Mouse (Mus musculus) lung, adult 2 months (tissue): ENCODE data around the gene Alk. TPM values are rescaled to one million over a fixed set of nuclear protein-coding genes. Genes with fewer than 3 reads are reported as not detected.

Source experiments
- DNase-seq: peaks from one replicate; pipeline ENCODE4 v3.0.0; 2022
- H3K4me1 ChIP-seq: fragments of 200-500 bp; 2 replicates; pipeline ENCODE4 v1.6.1; 2011; ENCODE audit warnings: low read length; ENCODE audit not compliant: control insufficient read depth, insufficient read depth
- H3K4me3 ChIP-seq: fragments of 200-500 bp; replicated peaks from 2 replicates; pipeline ENCODE3; 2011; ENCODE audit warnings: low read depth, mild to moderate bottlenecking, control low read depth, low read length; ENCODE audit errors: extremely low read depth
- CTCF ChIP-seq: fragments of 200-500 bp; IDR thresholded peaks from 2 replicates; pipeline ENCODE4 v1.5.1; 2011; ENCODE audit warnings: mild to moderate bottlenecking, low read length, control low read depth; ENCODE audit not compliant: insufficient read depth
- POLR2A ChIP-seq: fragments of 200-500 bp; IDR thresholded peaks from 2 replicates; pipeline ENCODE4 v1.6.1; 2011; ENCODE audit warnings: low read depth, mild to moderate bottlenecking, control low read depth, low read length, borderline replicate concordance; ENCODE audit errors: extremely low read depth
- WGBS: fragments of 180-500 bp; shearing (Covaris S2); methylation state at CpG from one replicate; pipeline ENCODE4 v1.1.7; 2018; 5-methylcytosine and 5-hydroxymethylcytosine counted together
- polyA plus RNA-seq: library from polyadenylated mRNA; depleted of rRNA; stranded (reverse); fragments of >200 nt; gene quantifications from 2 replicates; pipeline ENCODE4 v1.2.3, GENCODE M21; 2012

The Alk gene
- polyA plus RNA-seq, 1 experiment, result not detected

DNA sequence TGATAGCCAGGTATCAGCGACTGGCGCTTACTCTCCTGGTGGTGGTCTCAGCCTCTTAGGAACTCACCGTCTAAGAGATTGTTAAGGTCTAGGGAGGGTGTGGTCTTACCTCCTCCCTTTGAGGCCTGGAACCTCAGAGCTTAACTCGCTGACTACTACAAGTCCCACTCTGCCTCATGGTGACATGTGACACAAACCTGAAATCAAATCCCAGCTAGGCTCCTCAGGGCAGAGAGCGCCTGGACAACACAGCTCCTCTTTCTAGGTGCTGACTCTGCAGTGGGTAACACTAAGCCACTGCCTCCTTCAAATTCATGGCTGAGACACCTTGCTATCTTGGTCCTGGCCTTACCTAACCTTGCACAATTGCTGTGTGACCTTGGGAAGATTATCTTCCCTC lies 689.5 kb downstream of the Alk start:
- WGBS, result 67% methylated on average over 5 of the region's 5 CpGs

DNA sequence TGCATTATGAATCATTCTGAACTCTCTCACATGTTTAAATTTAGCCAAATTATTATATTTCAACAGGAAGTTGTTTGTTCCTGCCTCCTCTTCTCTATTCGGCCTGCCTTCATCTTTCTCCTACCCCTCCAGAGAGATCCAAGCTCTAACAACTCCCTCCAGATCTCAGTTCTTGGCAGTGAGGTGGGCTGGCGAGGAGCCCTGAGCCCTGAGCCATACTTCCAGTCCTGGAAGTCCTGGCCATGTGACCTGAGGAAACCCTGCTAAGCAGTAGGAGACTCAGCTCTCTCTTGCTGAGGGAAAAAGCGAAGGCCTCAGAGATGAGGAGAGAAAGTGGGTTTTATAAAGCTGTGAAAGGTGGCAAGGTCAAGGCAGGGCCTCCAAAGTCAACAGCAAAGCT lies 689.9 kb downstream of the Alk start:
- no peak for TF ChIP-seq CTCF
- no peak for TF ChIP-seq POLR2A
- Histone ChIP-seq H3K4me1 (no peaks in the 10 kb centered on the region), H3K4me3 (no peak overlapping the region)
- DNase-seq, result no peak
- WGBS, result 46% methylated on average over 3 of the region's 3 CpGs

More for the DNA sequence above, 689.5 kb downstream of the Alk start:
- DNase-seq, result no peak
- H3K4me1 ChIP-seq, result no peaks in the 10 kb centered on the region
- no peak overlapping the region for H3K4me3 ChIP-seq
- TF ChIP-seq POLR2A (no peak), CTCF (no peak)

DNA sequence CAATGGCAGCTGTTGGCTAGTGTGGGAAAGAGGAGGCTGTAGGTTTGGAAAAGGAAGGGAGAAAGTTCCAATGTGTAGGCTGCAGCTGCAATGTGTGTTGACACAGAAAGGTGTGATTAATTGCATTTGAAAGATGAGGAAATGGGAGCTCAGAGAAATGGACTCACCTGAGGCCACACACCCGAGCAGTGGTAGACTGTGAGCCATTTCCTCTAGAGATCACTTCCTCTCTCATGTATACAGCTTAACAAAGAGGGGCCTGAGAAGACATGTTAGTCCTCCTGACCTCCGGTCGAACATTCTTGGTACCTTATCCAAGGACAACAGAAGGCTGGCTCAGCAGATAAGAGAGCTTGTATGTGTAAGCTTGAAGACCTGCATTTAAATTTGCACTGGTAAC lies 691.2 kb downstream of the Alk start:
- DNase-seq, result no peak
- Histone ChIP-seq H3K4me3 (no peak overlapping the region), H3K4me1 (no peaks in the 10 kb centered on the region)
- WGBS, result 26% methylated on average over 3 of the region's 3 CpGs
- TF ChIP-seq CTCF (no peak), POLR2A (no peak)

DNA sequence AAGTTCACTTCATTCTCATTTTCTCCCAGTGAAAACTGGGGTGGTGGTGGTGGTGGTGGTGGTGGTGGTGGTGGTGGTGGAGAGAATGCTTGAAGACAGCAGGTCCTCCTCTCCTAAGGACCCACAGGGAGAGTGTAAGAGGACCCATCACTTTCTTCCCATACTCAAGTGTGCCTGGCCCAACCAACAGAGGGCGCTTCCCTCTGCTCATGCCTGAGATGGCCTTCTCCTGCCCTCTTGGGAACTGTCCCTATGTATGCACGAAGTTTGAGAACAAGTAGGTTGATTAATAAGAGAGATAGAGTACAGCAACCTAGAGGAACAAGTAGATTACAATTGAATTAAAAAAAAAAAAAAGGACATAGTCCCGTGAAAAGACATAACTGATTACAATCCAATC lies 695.3 kb downstream of the Alk start:
- Histone ChIP-seq H3K4me3 (no peak overlapping the region), H3K4me1 (no peaks in the 10 kb centered on the region)
- peak; percentile 64 for TF ChIP-seq CTCF
- no peak for TF ChIP-seq POLR2A
- WGBS, result 33% methylated on average over 3 of the region's 3 CpGs
- DNase-seq, result peak; percentile 8

DNA sequence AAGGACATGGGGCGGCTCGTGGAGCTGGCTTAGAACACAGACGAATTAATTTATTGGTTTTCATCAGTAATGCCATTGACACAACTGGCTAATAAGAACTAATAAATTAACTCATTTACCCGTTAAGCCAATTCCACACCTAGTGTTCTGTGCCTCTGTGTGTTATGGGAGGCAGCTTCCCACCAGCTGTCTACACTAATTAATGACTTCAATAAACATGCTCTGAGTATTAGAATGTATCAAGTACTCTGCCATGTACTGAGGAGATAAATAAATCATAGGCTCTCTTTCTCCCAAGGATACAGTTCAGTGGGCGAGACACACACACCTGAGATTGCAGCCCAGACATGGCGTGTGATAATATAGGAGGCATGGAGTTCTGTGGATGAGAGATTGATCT lies 723.1 kb downstream of the Alk start:
- 89% methylated on average over 6 of the region's 6 CpGs for WGBS
- no peak for DNase-seq
- Histone ChIP-seq H3K4me3 (no peak overlapping the region), H3K4me1 (no peaks in the 10 kb centered on the region)
- TF ChIP-seq POLR2A (no peak), CTCF (no peak)

DNA sequence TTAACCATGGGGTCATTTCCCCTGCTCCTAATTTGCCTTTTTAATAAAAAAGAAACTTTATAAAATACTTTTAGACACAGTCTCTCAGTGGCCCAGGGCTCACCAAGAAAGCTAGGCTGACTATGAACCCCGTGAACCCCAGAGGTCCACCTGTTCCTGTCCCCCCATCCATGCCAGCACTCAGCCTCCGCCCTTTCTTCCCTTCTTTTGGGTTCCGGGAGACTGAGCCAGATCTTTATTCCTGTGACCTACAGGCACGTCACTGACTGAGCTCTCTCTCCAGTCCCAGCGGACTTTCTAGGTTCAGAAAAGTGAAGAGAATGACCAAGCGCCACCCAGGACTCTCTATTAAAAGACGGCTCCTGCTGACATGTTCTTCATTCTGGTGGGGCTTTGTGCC lies 728.9 kb downstream of the Alk start:
- Histone ChIP-seq H3K4me1 (no peaks in the 10 kb centered on the region), H3K4me3 (no peak overlapping the region)
- no peak for DNase-seq
- no peak for TF ChIP-seq POLR2A
- no peak for TF ChIP-seq CTCF
- WGBS, result 75% methylated on average over 7 of the region's 7 CpGs

DNA sequence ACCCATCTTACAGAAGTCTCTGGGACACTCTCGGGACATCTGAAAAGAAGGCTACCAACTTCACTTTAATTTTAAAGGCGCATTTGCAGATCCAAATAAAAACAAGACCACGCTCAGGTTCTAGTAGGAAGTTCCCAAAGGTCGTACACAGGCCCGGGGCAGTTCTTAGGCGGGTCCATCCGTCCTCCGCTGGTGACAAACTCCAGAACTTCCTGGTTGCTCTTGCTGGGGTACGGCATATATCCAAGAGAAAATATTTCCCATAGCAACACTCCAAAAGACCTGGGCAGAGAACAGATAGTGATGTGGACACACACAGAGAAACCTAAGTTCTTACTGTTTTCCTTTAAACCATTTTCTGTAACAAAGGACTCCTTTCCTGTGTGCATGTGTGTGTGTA lies 729.6 kb downstream of the Alk start:
- no peak for DNase-seq
- Histone ChIP-seq H3K4me1 (no peaks in the 10 kb centered on the region), H3K4me3 (no peak overlapping the region)
- WGBS, result 77% methylated on average over 9 of the region's 9 CpGs
- no peak for TF ChIP-seq CTCF

DNA sequence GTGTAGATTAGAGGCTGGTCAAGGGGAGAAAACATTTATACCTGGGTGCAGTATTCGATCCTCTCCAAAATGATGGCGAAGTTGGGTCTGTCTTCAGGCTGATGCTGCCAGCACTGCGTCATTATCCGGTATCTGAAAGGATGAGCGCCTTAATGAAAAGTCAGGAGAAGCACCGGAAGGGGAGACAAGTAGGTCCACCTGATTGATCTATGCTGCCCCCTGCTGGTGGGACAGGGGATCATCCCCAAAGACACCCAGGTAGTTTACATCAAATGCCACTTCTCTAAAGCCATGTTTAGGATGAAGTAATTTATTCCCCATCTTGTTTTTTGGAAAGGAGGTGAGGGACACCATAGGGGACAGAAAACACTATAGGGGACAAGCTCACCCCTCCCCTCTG lies 730.4 kb downstream of the Alk start:
- Histone ChIP-seq H3K4me1 (no peaks in the 10 kb centered on the region), H3K4me3 (no peak overlapping the region)
- peak; percentile 62 for DNase-seq
- 29% methylated on average over 6 of the region's 6 CpGs for WGBS
- peak; percentile 86 for TF ChIP-seq CTCF
- TF ChIP-seq POLR2A, result no peak

DNA sequence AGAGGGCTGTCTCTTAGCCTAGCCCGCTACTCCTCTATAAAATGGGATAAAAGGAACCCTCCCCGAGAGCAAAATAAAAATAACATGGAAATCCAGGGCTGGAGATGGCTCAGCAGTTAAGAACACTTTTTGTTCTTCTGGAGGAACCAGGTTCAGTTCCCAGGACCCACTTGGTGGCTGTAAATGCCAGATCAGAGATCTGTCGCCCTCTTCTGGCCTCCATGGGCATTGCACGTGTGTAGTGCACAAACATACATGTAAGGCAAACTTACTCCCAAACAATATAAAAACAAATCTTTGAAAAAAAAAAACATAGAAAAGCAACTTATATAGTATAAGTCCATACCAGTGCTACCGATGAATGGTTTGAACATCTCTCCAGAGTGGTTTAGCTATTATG lies 731.5 kb downstream of the Alk start:
- no peak overlapping the region for H3K4me3 ChIP-seq
- WGBS, result 63% methylated on average over 5 of the region's 5 CpGs
- TF ChIP-seq POLR2A (no peak), CTCF (peak; percentile 65)
- peak; percentile 24 for DNase-seq
- no peaks in the 10 kb centered on the region for H3K4me1 ChIP-seq

DNA sequence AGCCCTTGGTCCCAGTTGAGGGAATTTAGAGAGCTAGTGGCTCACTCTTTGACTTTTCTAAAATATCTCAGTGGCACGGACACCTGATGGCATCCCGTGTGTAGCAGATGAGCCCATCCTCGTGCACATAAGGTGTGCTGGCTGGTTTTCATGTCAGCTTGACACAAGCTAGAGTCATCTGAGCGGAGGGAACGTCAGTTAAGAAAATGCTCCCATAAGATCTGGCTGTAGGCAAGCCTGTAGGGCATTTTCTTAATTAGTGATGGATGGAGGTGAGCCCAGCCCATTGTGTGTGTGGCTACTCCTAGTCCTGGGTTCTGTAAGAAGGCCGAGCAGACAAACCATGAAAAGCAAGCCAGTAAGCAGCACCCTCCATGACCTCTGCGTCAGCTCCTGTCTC lies 732.4 kb downstream of the Alk start:
- WGBS, result 85% methylated on average over 7 of the region's 7 CpGs
- DNase-seq, result no peak
- TF ChIP-seq CTCF (no peak), POLR2A (no peak)
- Histone ChIP-seq H3K4me3 (no peak overlapping the region), H3K4me1 (no peaks in the 10 kb centered on the region)

DNA sequence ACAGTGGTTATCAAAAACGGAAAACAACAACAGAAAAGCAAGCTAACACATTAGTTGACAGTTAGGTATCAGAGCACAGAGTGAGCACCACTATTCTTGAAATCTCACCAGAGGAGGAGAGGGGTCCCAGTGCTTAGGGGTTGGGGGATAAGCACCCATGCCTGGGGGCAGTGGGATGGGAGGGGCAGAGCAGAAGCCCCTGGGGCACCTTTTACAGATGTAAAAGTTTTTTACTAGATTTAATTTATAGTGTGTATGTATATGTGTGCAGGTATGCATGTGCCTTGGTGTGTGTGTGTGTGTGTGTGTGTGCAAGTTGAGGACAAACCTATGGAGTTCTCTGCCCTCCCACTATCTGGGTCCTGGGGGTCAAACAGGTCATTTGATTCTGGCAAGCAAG lies 733.8 kb downstream of the Alk start:
- H3K4me1 ChIP-seq, result no peaks in the 10 kb centered on the region
- WGBS, result 71% methylated on average over 1 of the region's 1 CpGs
- no peak for DNase-seq
- no peak overlapping the region for H3K4me3 ChIP-seq
- no peak for TF ChIP-seq CTCF
- TF ChIP-seq POLR2A, result no peak

DNA sequence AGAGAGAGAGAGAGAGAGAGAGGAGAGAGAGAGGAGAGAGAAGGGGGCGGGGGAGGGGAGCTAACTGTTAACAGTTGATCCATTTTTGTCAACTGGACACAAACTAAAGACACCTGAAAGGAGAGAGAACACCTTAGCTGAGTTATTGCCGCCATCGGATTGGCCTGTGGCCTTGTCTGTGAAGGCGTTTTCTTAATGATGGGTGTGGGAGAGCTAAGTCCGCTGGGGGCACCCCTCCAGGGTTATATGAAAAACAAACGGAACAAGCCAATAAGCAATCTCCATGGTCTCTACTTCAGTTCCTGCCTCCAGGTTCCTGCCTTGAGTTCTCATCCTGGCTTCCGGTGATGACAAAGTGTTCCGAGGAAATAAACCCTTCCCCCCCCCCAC lies 734.2 kb downstream of the Alk start:
- 87% methylated on average over 8 of the region's 8 CpGs for WGBS

More for the DNA sequence above, 734.2 kb downstream of the Alk start:
- Histone ChIP-seq H3K4me1 (no peaks in the 10 kb centered on the region), H3K4me3 (no peak overlapping the region)
- no peak for TF ChIP-seq CTCF
- TF ChIP-seq POLR2A, result no peak
- DNase-seq, result no peak
